Mouse (Mus musculus): Measurements from ENCODE around the gene Tnnt3.

DNA sequence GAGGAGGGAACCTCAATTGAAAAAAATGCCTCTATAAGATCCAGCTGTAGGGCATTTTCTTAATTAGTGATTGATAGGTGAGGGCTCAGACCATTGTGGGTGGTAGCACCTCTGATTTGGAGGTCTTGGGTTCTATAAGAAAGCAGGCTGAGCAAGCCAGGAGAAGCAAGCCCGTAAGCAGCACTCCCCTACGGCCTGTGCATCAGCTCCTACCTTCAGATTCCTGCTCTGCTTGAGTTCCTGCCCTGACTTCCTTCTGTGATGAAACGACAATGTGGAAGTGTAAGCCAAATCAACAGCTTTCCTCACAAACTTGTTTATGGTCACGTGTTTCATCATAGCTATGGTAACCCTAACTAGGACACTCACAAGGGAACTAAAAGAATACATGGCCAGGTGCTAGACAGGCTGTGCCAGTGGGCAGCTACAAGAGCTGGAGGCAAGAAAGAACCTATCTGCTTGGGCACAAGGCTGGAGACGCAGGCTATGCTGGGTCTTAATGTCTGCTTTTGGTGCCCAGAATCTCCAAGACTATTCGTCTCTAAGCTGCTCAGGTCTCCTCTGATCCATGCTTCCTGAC, 49.5 kb upstream of the Tnnt3 start:
- no peak for TF ChIP-seq CTCF (IDR thresholded peaks at IDR 0.05; ENCODE audit: low read depth, low read length)
- no peak for TF ChIP-seq POLR2A (IDR thresholded peaks at IDR 0.05; ENCODE audit: borderline replicate concordance, low read depth, low read length)

Data from bone marrow macrophage, adult 2 months (primary cell).